Mouse (Mus musculus): ENCODE results near the gene Slc44a1. TPM values are rescaled to one million over a fixed set of nuclear protein-coding genes. Genes with fewer than 3 reads are reported as not detected.

Slc44a1 gene
- polyA plus RNA-seq, 1 experiment: 67.4 TPM

- no peak for TF ChIP-seq CTCF (IDR thresholded peaks at IDR 0.05; ENCODE audit: extremely low read depth, insufficient read depth, low read length)
- H3K4me1 ChIP-seq (ENCODE audit: control insufficient read depth, insufficient read depth, low read length): peaks cover 7% of the 10 kb centered on the region
- H3K27ac ChIP-seq (ENCODE audit: insufficient read depth, low read length): no peak overlapping the region
- no peak overlapping the region for H3K4me3 ChIP-seq (ENCODE audit: insufficient read depth, low read length)
Measured at GRCm38 (mm10) chr4:53408821-53409220, 31.4 kb upstream of the Slc44a1 start.

- no peak overlapping the region for H3K4me3 ChIP-seq (ENCODE audit: insufficient read depth, low read length)
Measured at GRCm38 (mm10) chr4:53409526-53410085, 30.6 kb upstream of the Slc44a1 start.

GRCm38 (mm10) chr4:53410752-53411151 lies 29.5 kb upstream of the Slc44a1 start:
- Histone ChIP-seq H3K4me1 (ENCODE audit: control insufficient read depth, insufficient read depth, low read length) (0 out of 2 replicates have a peak, but pooled peaks cover under 1% of the 10 kb centered on the region), H3K4me3 (ENCODE audit: insufficient read depth, low read length) (no peak overlapping the region), H3K27ac (ENCODE audit: insufficient read depth, low read length) (no peak overlapping the region)
- TF ChIP-seq POLR2A (IDR thresholded peaks at IDR 0.05; ENCODE audit: extremely low read depth, insufficient read depth, low read length): no peak
- TF ChIP-seq CTCF (IDR thresholded peaks at IDR 0.05; ENCODE audit: extremely low read depth, insufficient read depth, low read length): no peak

More at GRCm38 (mm10) chr4:53409526-53410085, 30.6 kb upstream of the Slc44a1 start:
- Histone ChIP-seq H3K27ac (ENCODE audit: insufficient read depth, low read length) (no peak overlapping the region), H3K4me1 (ENCODE audit: control insufficient read depth, insufficient read depth, low read length) (peaks cover 1% of the 10 kb centered on the region; the same call in 1 of the 2 replicates)
- TF ChIP-seq CTCF (IDR thresholded peaks at IDR 0.05; ENCODE audit: extremely low read depth, insufficient read depth, low read length) (no peak), POLR2A (IDR thresholded peaks at IDR 0.05; ENCODE audit: extremely low read depth, insufficient read depth, low read length) (no peak)

- TF ChIP-seq POLR2A (IDR thresholded peaks at IDR 0.05; ENCODE audit: extremely low read depth, insufficient read depth, low read length): no peak
- no peak for TF ChIP-seq CTCF (IDR thresholded peaks at IDR 0.05; ENCODE audit: extremely low read depth, insufficient read depth, low read length)
- no peak overlapping the region for H3K4me3 ChIP-seq (ENCODE audit: insufficient read depth, low read length)
- H3K27ac ChIP-seq (ENCODE audit: insufficient read depth, low read length): no peak overlapping the region
Measured at GRCm38 (mm10) chr4:53411958-53412870, 28.0 kb upstream of the Slc44a1 start.

GRCm38 (mm10) chr4:53412991-53413390 lies 27.2 kb upstream of the Slc44a1 start:
- Histone ChIP-seq H3K27ac (ENCODE audit: insufficient read depth, low read length) (no peak overlapping the region), H3K4me1 (ENCODE audit: control insufficient read depth, insufficient read depth, low read length) (0 out of 2 replicates have a peak, but pooled peaks cover 1% of the 10 kb centered on the region), H3K4me3 (ENCODE audit: insufficient read depth, low read length) (no peak overlapping the region)
- TF ChIP-seq POLR2A (IDR thresholded peaks at IDR 0.05; ENCODE audit: extremely low read depth, insufficient read depth, low read length): no peak
- no peak for TF ChIP-seq CTCF (IDR thresholded peaks at IDR 0.05; ENCODE audit: extremely low read depth, insufficient read depth, low read length)

More at GRCm38 (mm10) chr4:53411958-53412870, 28.0 kb upstream of the Slc44a1 start:
- 0 out of 2 replicates have a peak, but pooled peaks cover 1% of the 10 kb centered on the region for H3K4me1 ChIP-seq (ENCODE audit: control insufficient read depth, insufficient read depth, low read length)

GRCm38 (mm10) chr4:53414031-53414797 lies 26.0 kb upstream of the Slc44a1 start:
- Histone ChIP-seq H3K4me1 (ENCODE audit: control insufficient read depth, insufficient read depth, low read length) (0 out of 2 replicates have a peak, but pooled peaks cover 1% of the 10 kb centered on the region), H3K4me3 (ENCODE audit: insufficient read depth, low read length) (no peak overlapping the region), H3K27ac (ENCODE audit: insufficient read depth, low read length) (no peak overlapping the region)
- no peak for TF ChIP-seq CTCF (IDR thresholded peaks at IDR 0.05; ENCODE audit: extremely low read depth, insufficient read depth, low read length)
- TF ChIP-seq POLR2A (IDR thresholded peaks at IDR 0.05; ENCODE audit: extremely low read depth, insufficient read depth, low read length): no peak

GRCm38 (mm10) chr4:53415873-53416637 lies 24.2 kb upstream of the Slc44a1 start:
- no peak for TF ChIP-seq POLR2A (IDR thresholded peaks at IDR 0.05; ENCODE audit: extremely low read depth, insufficient read depth, low read length)
- TF ChIP-seq CTCF (IDR thresholded peaks at IDR 0.05; ENCODE audit: extremely low read depth, insufficient read depth, low read length): no peak
- Histone ChIP-seq H3K4me3 (ENCODE audit: insufficient read depth, low read length) (no peak overlapping the region), H3K27ac (ENCODE audit: insufficient read depth, low read length) (no peak overlapping the region), H3K4me1 (ENCODE audit: control insufficient read depth, insufficient read depth, low read length) (0 out of 2 replicates have a peak, but pooled peaks cover 1% of the 10 kb centered on the region)

- Histone ChIP-seq H3K4me1 (ENCODE audit: control insufficient read depth, insufficient read depth, low read length) (0 out of 2 replicates have a peak, but pooled peaks cover 1% of the 10 kb centered on the region), H3K4me3 (ENCODE audit: insufficient read depth, low read length) (no peak overlapping the region), H3K27ac (ENCODE audit: insufficient read depth, low read length) (no peak overlapping the region)
- TF ChIP-seq POLR2A (IDR thresholded peaks at IDR 0.05; ENCODE audit: extremely low read depth, insufficient read depth, low read length) (no peak), CTCF (IDR thresholded peaks at IDR 0.05; ENCODE audit: extremely low read depth, insufficient read depth, low read length) (no peak)
Measured at GRCm38 (mm10) chr4:53416928-53417327, 23.3 kb upstream of the Slc44a1 start.
